Mouse (Mus musculus): ENCODE measurements around the gene Cldn1. TPM values are rescaled to one million over a fixed set of nuclear protein-coding genes. Genes with fewer than 3 reads are reported as not detected.

Gene Cldn1
- not detected for polyA plus RNA-seq (2017; shearing (Covaris generic))

GRCm38 (mm10) chr16:26371325-26372053 is at the start of gene Cldn1:
TSS of gene Cldn1 (minus strand) at chr16:26371841.
- no peak for ATAC-seq

- ATAC-seq, result no peak
These were observed 47.0 kb upstream of the Cldn1 start for GRCm38 (mm10) chr16:26418616-26419015.

- ATAC-seq, result no peak
These were observed 32.4 kb upstream of the Cldn1 start for GRCm38 (mm10) chr16:26404070-26404469.

GRCm38 (mm10) chr16:26400971-26401370 is 29.3 kb upstream of the Cldn1 start:
- no peak for ATAC-seq

- ATAC-seq, result no peak
These were observed 28.9 kb upstream of the Cldn1 start for GRCm38 (mm10) chr16:26400549-26400948.

- ATAC-seq, result no peak
These were observed 19.3 kb upstream of the Cldn1 start for GRCm38 (mm10) chr16:26390936-26391335.

GRCm38 (mm10) chr16:26386159-26386558 is 14.5 kb upstream of the Cldn1 start:
- ATAC-seq, result no peak

GRCm38 (mm10) chr16:26384112-26384649 is 12.5 kb upstream of the Cldn1 start:
- no peak for ATAC-seq

GRCm38 (mm10) chr16:26377170-26377569 is 5.5 kb upstream of the Cldn1 start:
- ATAC-seq, result no peak

- ATAC-seq, result no peak
These were observed 1.5 kb downstream of the Cldn1 start for GRCm38 (mm10) chr16:26370127-26370526.

- ATAC-seq, result no peak
These were observed 2.5 kb downstream of the Cldn1 start for GRCm38 (mm10) chr16:26369044-26369730.

- ATAC-seq, result no peak
These were observed 3.5 kb downstream of the Cldn1 start for GRCm38 (mm10) chr16:26368121-26368520.

GRCm38 (mm10) chr16:26360694-26361093 is 10.9 kb downstream of the Cldn1 start:
- no peak for ATAC-seq

GRCm38 (mm10) chr16:26359619-26360018 is 12.0 kb downstream of the Cldn1 start:
- ATAC-seq, result no peak

GRCm38 (mm10) chr16:26358898-26359297 is 12.7 kb downstream of the Cldn1 start:
- no peak for ATAC-seq

- no peak for ATAC-seq
These were observed 13.5 kb downstream of the Cldn1 start for GRCm38 (mm10) chr16:26357863-26358780.

- ATAC-seq, result no peak
These were observed 16.1 kb downstream of the Cldn1 start for GRCm38 (mm10) chr16:26355513-26355912.

GRCm38 (mm10) chr16:26350786-26351185 is 20.9 kb downstream of the Cldn1 start:
- ATAC-seq, result no peak

- no peak for ATAC-seq
These were observed 22.8 kb downstream of the Cldn1 start for GRCm38 (mm10) chr16:26348809-26349208.

GRCm38 (mm10) chr16:26316281-26316680 is 55.4 kb downstream of the Cldn1 start:
- ATAC-seq, result no peak

GRCm38 (mm10) chr16:26314815-26315214 is 56.8 kb downstream of the Cldn1 start:
- ATAC-seq, result no peak

- no peak for ATAC-seq
These were observed 62.2 kb downstream of the Cldn1 start for GRCm38 (mm10) chr16:26309402-26309801.
